Mouse (Mus musculus): ENCODE data around the gene Eif4ebp2.
A peak's percentile ranks its signal among the peaks of the same experiment; 100 is the strongest.

Gene Eif4ebp2

DNA sequence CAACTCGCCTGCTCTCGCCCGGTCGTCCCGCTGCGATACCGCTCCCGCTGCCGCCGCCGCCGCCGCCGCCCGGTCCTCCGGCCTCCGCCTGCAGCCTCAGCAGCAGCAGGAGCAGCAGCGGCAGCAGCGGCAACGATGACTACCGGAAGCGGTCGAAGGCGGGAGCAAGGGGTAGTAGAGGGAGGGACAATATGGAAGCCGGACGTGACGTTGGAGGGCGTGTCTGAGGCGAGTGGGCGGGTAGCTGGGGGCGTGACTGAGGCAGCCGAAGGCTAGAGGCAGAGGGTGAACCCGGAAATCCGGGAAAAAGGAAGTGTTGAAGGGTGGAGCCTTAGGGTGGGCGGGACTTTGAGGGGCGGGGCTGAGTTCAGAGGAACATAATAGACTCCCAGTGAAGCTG lies at the start of gene Eif4ebp2:
TSS of gene Eif4ebp2 (minus strand) at position 17 of the 400 bp plus-strand sequence.
- peak; percentile 97 for ATAC-seq (ENCODE audit: low TSS enrichment)

DNA sequence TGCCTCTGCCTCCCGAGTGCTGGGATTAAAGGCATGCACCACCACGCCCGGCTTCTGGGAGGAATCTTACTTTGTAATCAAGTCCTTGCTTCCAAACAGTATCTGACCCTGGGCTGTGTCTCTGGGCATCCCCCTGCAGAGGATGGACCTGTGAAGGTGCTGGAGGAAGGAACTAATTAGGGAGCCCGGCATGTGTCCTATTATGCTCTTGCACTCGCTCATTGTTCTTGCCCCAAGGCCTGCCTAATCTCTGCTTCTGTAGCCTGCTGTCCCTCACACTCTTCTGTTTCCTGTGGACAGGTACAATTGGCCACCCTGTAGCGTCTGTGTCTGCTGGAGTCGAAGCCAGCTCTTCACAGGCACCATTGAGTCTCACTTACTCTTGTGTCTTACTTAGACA lies 48.3 kb upstream of the Eif4ebp2 start:
- ATAC-seq (ENCODE audit: low TSS enrichment), result no peak

DNA sequence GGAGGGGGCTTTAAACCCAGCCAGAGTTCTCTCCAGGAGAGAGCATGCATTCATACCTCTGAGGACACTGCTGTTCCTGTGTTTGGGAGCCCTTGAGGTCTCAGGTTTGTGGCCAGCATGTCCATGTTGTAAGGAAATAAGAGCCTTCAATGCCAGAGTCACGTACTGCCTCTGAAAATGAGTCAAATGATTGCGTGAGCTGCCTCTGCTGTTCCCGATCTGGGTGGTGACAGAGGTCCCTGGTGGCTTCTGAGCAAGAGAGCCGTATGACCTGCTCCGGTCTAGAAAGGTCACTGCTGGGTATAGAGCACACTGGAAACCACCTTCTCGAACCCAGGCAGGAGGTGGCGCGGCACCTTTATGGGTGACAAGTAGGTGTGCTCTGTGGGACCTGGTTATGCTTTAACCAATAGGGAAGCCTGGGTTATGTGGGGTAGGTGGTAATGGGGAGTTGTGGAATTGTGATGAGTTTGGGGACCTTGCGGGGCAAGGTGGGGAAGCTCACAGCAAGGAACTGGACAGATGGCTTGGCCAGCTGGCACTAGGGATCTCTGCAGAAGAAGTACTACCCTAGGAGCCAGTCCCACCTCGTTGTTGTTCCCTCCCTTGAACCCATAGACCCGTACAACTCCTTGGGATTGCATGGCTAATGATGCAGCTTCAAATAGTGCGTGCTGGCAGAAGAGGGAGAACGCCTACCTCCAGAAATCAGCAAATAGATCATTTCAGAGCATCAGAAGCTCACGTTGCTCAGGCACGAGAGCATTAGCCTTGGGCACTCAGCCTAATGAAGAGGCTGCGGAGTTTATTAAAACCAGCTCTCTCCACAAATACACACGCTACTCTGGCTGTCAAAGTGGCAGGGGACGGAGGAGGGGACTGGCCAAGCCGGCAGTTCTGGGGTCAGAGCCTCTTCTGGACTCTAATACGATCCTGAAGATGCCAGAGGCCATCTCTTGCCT lies 47.3 kb upstream of the Eif4ebp2 start:
- ATAC-seq (ENCODE audit: low TSS enrichment), result no peak

DNA sequence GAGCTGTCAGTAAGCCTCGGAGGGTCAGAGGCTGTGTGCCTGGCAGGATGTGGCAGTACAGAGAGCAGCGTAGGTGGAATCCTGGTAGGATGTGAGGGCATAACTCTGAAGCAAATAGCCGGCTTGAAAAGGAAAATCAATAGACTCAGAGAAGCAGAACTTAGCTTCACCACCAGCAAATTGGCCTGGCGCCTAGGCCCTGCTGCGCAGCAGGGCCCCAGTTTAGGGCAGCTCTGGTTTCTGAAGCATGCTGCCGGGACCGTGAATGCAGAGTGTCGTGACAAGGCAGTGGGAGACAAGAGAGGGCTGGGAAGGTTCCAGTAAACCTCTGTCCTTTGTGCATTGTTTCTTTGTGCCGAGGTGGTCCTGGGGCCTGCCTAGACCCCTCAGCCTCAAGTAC lies 43.8 kb upstream of the Eif4ebp2 start:
- ATAC-seq (ENCODE audit: low TSS enrichment), result no peak

DNA sequence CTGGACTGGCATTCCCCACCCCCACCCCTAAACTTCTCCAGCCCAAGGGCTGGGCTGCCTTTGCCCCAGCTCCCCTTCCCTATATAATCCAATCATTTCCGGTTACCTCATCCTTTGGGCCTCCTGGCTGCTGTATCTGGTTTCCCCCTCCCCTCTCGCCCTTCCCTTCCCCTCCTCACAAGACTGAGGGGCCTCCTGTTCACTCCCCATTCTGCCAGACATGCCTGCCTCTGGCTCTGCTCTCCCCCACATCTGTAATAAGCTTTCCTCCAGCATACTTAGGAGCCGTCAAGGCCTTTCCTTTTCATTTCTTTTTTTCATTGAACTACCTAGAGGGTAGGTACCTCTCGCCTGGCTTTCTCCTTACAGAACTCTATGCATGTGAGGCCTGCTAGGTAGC lies 43.0 kb upstream of the Eif4ebp2 start:
- ATAC-seq (ENCODE audit: low TSS enrichment), result no peak

DNA sequence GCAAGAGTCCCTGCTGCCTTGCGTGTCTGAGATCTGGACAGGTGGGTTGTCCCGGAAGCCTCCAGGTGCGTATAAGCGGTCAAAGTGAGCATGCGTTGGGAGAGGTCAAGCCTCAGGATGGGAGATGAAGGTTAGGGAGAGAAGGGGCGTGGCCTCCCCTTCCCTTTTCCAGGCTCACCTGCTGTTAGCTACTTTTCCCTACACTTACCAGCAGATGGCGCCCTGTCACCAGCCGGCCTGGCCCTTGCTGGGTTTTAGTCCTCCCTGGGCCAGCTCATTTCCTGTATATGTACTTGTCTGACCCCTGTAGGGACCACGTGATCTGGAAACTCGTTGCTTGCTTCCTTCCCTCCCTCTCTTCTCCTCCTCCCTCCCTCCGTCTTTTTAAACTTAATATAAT lies 39.6 kb upstream of the Eif4ebp2 start:
- peak; percentile 91 for ATAC-seq (ENCODE audit: low TSS enrichment)

DNA sequence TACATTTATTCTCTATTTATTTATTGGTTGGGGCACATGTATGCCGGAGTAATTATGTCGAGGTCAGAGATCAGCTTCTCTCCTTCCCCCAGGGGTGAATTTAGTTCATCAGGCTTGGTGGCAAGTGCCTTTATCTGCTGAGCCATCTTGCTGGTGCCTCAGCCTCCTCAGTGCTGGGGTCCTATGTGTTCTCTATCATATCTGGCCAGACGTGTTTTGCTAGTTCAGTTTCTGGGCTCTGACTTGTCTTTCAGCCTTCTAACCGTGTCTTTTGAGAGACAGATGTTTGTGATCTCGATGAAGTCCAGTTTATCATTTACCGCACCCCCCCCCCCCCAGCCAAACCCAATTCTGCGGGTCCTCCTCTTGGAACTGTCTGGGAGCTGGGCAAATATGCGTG lies 39.1 kb upstream of the Eif4ebp2 start:
- ATAC-seq (ENCODE audit: low TSS enrichment), result no peak

DNA sequence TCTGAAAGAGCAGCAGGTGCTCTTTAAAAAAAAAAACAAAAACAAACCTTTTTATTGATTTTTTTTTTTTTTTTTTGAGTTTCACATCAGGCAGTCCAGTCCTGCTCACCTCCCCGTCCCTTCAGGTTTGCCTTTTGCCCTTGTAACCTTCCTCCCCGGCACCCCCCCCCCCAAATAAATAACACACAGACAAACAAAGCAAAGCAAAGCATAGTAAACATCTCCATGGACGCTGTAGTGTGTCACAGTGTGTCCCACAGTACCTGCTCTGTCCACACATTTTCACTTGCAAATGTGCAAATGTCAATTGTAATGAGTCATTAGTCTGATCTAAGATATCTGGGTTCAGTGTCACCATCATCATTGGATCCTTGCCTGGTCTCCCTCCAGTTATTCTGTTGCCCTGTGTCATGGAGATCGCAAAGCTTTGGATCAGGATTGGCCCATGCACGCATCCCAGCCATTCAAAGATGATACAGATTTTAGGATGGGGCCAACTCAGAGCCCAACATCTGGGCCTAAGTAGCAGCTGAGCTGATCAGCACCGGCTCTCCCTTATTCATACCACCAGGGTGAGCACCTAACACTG lies 36.2 kb upstream of the Eif4ebp2 start:
- no peak for ATAC-seq (ENCODE audit: low TSS enrichment)

DNA sequence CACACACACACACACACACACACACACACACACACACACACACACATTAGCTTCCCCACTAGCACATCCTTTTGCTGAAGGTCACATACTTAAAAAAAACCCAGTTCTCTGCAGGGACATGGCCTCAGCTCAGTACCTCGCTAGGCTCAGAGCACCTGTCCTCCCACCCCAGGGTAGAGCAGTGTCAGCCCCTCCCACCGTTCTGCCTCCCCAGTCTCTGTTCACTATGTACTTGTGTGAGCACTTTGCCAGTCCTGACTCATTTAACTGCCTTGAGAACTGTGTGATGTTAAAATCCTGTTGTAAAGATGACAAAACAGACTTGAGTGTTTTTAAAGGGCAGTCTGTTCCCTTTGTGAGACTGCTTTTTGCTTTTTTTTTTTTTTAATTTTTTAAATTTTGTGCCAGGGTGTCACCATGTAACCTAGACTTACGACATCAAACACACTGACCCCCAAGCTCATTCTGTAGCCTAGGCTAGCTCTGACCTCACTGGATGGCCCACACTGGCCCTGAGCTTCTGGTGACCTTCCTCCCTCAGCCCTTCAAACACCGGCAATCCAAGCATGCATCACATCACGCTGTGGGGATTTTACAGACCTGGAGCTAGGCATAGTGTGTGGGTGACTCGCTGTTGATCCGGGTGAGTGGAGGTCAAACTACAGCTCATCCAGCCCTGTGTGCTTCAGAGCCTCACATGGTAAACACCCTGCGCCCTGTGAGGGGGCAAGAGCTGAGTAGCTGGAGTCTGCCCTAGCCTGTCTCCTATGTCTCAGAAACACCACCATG lies 34.3 kb upstream of the Eif4ebp2 start:
- ATAC-seq (ENCODE audit: low TSS enrichment), result 0 out of 2 replicates have a peak, but pooled peaks have one; percentile 41

DNA sequence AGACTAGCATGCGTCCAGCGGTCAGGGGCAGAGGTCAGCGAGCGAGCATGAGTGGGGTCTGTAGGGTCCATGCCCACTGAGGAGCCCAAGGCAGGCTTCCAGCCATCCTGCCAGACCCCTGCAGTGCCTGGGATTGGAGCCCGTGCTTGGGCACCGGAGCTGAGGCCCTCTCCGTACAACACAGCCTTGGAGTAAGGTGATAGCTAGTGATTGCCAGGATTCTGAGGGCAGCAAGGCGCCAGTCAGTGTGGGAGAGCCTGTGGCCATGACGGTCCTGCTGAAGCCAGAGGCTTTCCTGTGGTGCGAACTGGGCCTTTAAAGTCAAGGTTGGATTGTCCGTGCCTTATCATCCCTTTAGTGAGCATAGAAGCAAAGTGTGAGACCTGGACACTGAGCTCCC lies 32.3 kb upstream of the Eif4ebp2 start:
- no peak for ATAC-seq (ENCODE audit: low TSS enrichment)

DNA sequence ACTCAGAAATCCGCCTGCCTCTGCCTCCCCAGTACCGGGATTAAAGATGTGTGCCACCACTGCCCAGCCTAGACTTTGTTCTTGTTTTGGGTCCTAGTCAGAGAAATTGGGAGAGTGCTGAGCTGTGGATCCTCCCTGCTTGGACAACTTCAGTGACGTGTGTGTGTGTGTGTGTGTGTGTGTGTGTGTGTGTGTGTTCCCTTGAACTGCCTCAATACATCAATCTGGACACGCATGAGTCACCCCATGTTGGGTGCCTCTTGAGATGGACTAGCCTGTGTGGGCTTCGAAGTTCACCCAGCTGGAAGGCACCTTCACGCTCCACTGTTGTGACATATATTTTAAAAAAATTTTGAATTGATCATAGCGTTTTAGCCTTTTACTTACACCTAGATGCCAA lies 30.3 kb upstream of the Eif4ebp2 start:
- ATAC-seq (ENCODE audit: low TSS enrichment), result no peak

DNA sequence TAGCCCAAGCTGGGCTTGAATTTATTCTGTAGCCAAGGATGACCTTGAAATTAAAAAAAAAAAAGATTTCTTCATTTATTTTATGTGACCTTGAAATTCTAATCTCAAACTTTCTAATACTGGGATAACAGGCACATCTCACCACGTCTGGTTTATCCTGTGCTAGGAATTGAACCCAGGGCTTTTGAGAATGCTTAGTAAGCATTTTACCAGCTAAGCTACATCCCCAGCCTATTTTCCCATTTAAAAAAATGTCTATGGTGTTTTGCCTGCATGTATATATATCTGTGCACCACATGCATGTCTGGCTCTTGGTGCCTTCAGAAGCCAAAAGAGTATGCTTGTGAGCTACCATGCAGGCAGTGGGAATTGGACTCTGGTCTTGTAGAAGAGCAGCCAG lies 28.0 kb upstream of the Eif4ebp2 start:
- no peak for ATAC-seq (ENCODE audit: low TSS enrichment)

DNA sequence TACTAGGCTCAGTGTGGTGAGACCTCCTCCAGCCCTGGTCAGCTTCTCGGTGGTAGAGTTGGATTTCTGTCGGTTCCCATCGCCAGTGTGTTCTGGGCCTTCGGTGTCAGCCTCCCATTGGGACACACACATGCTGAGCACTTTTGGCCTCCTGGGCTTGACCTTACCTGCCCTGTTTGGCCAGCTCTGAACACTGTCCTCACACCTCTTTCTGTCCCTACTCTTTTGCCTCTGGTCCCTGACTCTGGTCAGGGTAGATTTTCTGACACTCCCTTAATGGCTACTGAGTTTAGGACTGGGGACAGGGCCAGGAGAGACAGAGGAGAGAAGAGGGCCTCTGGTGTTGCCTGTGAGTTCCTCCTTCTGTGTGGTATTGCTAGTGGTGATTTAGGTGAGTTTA lies 27.5 kb upstream of the Eif4ebp2 start:
- ATAC-seq (ENCODE audit: low TSS enrichment), result no peak

DNA sequence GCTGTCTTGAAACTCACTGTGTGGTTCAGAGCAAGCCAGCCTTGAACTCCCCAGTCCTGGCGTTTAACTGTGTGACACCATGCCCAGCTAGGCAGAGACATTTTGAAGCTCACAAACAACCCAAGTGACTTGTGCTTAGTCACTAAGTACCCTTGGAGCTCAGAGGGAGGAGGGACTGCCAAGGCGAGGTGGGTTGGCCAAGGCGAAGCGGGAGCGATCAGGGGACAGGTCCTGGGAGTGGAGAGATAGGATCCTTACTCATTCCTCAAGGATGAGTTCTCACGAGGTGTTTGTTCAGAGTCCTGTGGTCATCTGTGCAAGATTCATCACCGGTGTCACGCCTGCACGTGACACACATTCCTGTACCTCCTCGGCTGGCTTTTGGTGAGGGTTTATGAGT lies 27.0 kb upstream of the Eif4ebp2 start:
- ATAC-seq (ENCODE audit: low TSS enrichment), result no peak

DNA sequence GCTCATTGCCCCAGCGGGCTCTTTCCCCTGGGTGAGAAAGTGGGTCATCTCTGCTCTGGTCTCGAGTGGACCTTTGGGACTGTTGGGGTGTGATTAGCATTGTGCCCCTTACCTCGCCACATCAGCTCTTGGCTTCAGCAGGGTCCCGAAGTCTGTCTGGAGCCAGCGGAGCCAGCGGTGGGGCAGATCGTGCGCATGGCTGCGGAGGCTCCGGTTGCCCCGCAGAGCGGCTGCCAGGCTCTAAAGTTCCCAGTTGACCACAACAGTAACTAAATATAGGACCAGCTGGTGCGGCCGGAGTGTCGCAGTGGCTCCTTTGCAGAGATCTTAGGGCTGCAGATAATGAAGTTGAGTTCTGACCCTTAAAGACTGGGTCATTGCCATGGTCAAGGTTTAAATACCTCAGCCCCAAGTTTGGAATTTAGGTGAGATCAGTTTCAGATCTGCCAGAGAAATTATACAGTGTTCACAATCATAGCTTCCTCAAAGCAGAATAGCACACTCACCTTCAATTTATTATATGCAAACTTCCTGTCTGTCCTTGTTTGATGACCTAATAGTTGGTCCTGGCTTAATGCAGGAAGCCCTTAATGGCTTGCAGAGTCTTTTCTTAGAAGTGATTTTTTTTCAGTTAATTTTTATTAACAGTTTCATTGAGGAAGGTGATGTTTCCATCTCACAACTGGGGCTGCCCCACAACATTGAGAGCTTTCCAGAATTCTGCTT lies 24.1 kb upstream of the Eif4ebp2 start:
- 0 out of 2 replicates have a peak, but pooled peaks have one; percentile 0 for ATAC-seq (ENCODE audit: low TSS enrichment)

DNA sequence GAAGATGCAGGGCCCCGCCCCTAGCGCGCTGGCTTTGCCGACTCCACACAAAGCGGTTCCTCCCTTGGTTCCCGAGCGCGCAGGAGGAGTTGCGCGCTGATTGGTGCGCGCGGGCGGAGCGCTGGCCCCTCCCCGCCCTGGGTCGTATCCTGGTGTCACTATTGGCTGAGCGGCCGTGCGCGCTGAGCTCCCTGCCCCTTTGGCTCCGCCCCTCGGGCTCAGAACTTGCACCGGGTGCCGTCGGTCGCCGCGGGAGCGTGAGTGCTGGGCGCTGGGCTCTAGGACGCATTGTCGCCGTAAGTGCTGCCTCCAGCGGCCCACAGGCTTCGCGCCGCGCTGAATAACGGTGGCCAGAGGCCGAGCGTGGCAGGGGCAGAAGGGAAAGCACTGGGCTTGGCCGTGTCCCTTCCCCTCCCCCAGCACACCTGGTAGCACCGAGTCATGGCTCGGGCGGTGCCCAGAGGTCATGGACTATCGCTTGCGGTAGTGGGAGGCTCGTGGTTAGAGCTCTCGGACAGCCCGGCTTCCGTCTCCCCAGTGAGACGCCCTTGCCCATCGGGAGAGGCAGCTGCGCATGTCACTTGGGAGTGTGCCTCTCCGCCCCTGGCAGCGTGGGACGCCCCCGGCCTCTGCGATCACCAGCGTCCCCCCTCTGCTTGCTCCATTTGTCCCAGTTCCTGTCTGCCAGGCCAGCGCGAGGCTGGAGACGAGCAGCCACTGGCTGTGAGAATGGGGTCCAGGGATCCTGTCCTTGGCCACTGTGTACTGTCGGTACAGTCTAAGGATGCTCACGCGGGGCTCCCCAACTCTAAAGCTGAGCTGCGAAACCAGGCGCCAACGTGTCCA lies 23.4 kb upstream of the Eif4ebp2 start, which contains the start of gene Lrrc20:
TSS of gene Lrrc20 (plus strand) at position 208 of the 846 bp plus-strand sequence.
- ATAC-seq (ENCODE audit: low TSS enrichment), result peak; percentile 97

DNA sequence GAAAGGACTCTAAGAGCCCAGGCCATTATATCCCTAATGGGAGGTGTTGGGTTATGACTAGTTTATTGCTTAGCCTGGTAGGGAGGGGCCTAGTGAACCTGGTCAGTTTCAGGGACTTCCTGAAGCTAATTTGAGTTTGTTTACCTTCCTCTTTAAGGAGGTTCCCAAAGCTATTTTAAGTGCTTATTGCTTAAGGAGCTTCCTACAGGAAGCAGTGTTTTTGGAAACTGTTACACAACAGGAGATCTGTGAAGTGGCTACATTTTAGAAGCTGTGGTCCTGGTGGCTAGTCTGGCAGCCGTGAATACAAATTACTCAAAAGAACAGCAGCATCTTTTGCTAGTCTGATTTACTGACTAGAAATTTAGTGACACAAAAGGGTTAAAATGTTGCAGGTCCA lies 21.9 kb upstream of the Eif4ebp2 start:
- ATAC-seq (ENCODE audit: low TSS enrichment), result no peak

DNA sequence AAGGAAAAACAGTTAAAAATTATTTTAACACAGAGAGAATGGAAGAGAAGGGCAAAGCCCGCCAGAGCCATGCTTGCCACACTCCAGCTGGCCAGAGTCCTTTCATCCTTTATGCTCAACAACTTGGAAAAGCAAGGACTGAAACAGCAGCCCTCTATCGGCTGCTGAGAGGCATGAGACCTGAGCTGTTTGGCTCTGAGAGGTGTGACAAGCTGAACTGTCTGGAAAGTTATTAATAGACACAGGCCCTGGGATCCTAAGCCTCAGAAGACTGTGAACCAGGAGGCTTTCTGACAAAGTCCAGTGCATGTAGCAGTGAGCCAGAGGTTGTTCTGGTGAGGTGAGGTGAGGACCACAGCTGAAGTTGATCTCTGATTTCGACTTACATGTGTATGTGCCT lies 21.2 kb upstream of the Eif4ebp2 start:
- no peak for ATAC-seq (ENCODE audit: low TSS enrichment)

DNA sequence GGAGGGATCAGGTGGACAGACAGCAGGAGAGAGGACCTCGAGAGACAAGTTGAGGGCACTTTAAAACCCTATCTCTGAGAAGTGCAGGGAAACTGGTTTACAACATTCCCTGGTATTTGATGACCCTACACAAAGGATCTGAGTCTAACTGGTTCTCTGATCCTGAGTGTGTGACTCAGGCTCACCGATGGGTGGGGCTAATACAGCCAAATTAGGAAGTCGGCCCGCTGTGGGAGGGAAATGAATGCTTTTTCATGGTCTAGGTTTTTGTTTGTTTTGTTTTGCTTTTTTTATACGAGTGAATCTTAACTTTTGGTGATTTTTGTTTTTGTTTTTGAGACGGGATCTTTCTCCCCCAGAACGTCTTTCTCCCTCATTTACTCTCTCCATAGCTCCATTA lies 16.4 kb upstream of the Eif4ebp2 start:
- no peak for ATAC-seq (ENCODE audit: low TSS enrichment)

DNA sequence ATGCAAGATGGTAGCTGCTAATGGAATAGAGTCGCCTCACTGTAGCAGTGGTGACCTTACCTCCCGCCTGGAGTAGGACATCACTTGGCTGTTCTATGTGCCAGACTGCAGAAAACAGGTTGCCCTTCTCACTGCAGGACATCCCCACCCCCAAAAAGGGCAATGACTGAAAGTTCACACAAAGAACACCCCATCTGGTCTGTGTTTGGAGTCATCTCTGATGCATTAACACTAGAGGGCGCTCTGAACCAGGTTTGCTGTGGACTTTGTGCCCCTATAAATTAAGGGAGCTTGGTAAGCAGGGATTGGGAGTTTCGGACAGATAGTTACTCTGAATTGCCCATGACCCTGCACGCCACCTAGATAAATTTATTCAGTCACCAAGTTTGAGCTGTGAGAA lies 14.4 kb upstream of the Eif4ebp2 start:
- ATAC-seq (ENCODE audit: low TSS enrichment), result peak; percentile 50; the same call in 1 of the 2 replicates

DNA sequence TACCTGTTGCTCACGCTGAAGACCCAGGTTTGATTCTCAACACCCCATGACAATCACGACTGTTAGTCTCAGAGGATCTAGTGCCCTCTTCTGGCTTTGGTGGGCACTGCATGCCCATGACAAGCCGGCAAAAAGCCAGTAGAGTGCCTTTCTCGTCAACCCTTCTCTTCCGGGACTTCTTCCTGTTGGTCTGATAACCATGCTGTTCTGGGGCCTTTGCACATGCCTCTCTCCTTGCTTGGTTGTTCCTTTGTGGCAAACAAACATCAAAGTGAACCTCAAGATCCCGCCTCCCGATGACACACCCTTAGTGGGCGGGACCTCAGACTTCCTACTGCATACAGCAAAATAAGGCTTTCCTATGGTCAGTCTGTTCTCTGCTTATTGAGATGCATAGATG lies 13.8 kb upstream of the Eif4ebp2 start:
- ATAC-seq (ENCODE audit: low TSS enrichment), result no peak

Data from frontal cortex, adult (tissue).